Mouse (Mus musculus) kidney, adult 2 months (tissue): ENCODE data around the gene Cdc42bpg.

Experiments used
- CTCF ChIP-seq: fragments of 200-500 bp; conservative IDR thresholded peaks from 2 replicates; pipeline ENCODE4 v1.5.1; 2011; ENCODE audit warnings: low read depth, mild to moderate bottlenecking, control low read depth, low read length, moderate library complexity, mixed read lengths; ENCODE audit not compliant: insufficient read depth, insufficient read length
- POLR2A ChIP-seq: fragments of 200-500 bp; IDR thresholded peaks from one replicate; pipeline ENCODE4 v1.6.1; 2011; ENCODE audit warnings: low read depth, low read length, control low read depth

GRCm38 (mm10) chr19:6341453-6342077 lies 35.3 kb downstream of the Cdc42bpg start:
- TF ChIP-seq CTCF (no peak), POLR2A (no peak)
